Mouse (Mus musculus): ENCODE data around the gene Vsig2.

DNA sequence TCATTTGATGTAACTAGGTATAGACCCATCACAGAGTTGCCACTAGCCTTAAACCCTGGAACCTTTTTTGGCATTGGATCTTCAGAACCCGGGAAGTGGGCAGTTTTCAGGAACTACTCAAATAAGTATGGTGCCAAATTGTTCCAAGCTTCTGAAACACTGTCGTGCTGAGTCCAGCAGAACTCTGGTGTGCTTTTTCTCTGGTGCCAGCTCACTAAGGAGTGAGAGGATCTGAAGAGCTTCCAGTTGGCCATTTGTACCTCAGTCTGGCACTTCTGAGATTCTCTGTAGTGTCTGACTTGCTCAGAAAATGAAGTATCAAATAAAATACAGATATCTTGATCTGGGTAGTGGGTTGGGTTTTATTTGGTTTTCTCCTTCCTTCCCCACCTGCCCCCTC lies 19.1 kb upstream of the Vsig2 start:
- TF ChIP-seq GATA1 (IDR thresholded peaks at IDR 0.05; ENCODE audit: borderline replicate concordance, low read length) (no peak), FLI1 (IDR thresholded peaks at IDR 0.05; ENCODE audit: low read length) (no peak)

Data from megakaryocyte, embryonic 14.5 days (primary cell).